25 mouse cellular contexts compared by ENCODE assay signal in the genomic region with DNA sequence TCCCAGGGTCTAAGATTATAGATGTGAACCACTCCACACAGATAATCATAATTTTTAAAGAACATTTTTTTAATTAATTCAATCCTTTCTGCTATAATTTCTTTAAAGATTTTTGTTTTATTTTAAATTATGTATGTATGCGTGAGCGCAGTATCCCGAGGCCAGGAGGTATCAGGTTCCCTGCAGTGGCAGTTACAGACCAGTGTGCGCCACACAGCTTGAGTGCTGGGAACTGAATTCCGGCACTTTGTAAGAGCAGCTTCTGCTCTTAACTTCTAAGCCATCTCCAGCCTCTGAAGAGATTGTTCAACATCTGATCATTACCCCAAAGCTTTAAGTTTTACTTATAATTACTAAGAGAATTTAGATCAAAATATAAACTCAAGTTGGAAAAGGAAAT. TPM values are rescaled to one million over a fixed set of nuclear protein-coding genes. Genes with fewer than 3 reads are reported as not detected.
DNase-seq lines count a peak whose midpoint lies in the region; ATAC-seq and TF ChIP-seq lines count a peak whose summit lies in the region.
"Had no signal": no experiment of that assay in that cellular context is flagged by ENCODE, and none has a peak within 500 bp of the region (broad histone marks: within the 10 kb centered on the region; RNA-seq: fewer than 3 reads in every experiment).

No protein-coding gene starts in this region.

- H3K4me3 ChIP-seq in gastrocnemius, adult 2 months = no peak overlapping the region
- H3K4me3 ChIP-seq in lung, embryonic 14.5 days (ENCODE audit: low read depth, low read length) = no peak overlapping the region
- H3K4me3 ChIP-seq in embryonic facial prominence, embryonic 12.5 days = no peak overlapping the region
- H3K4me3 ChIP-seq: erythroblast, embryonic 14.5 days; forebrain, embryonic 12.5 days; forebrain, embryonic 15.5 days; heart, embryonic 12.5 days; heart, embryonic 15.5 days had no signal

- H3K4me1 ChIP-seq in lung, embryonic 14.5 days (ENCODE audit: insufficient read depth) = 0 out of 2 replicates have a peak, but pooled peaks cover 8% of the 10 kb centered on the region
- peaks cover 14% of the 10 kb centered on the region for H3K4me1 ChIP-seq in embryonic facial prominence, embryonic 12.5 days
- H3K4me1 ChIP-seq: forebrain, embryonic 15.5 days had no signal

- intact Hi-C loops in gastrocnemius, adult 2 months (cut with DNase I) = no loop called here

- 42% methylated on average over 5 of the region's 5 CpGs for WGBS in lung, embryonic 14.5 days
- 19% methylated on average over 5 of the region's 5 CpGs for WGBS in embryonic facial prominence, embryonic 12.5 days

- no peaks in the 10 kb centered on the region for H3K9me3 ChIP-seq in lung, embryonic 14.5 days (ENCODE audit: low read depth, low read length)
- H3K9me3 ChIP-seq in embryonic facial prominence, embryonic 12.5 days = no peaks in the 10 kb centered on the region
- H3K9me3 ChIP-seq: forebrain, embryonic 12.5 days; forebrain, embryonic 15.5 days; heart, embryonic 15.5 days had no signal

- H3K27me3 ChIP-seq in lung, embryonic 14.5 days (ENCODE audit: insufficient read depth, low read length) = no peaks in the 10 kb centered on the region
- H3K27me3 ChIP-seq in embryonic facial prominence, embryonic 12.5 days = no peaks in the 10 kb centered on the region
- H3K27me3 ChIP-seq: forebrain, embryonic 12.5 days; forebrain, embryonic 15.5 days; heart, embryonic 12.5 days; heart, embryonic 15.5 days had no signal

- peak; percentile 5; the same call in 1 of the 2 replicates for TF ChIP-seq CTCF in gastrocnemius, adult 2 months (IDR thresholded peaks at IDR 0.05)
- no peak for TF ChIP-seq CTCF in lung, embryonic 14.5 days (IDR thresholded peaks at IDR 0.05; ENCODE audit: low read depth)

- no peak overlapping the region for H3K9ac ChIP-seq in lung, embryonic 14.5 days
- H3K9ac ChIP-seq in embryonic facial prominence, embryonic 12.5 days = no peak overlapping the region
- H3K9ac ChIP-seq: forebrain, embryonic 12.5 days; forebrain, embryonic 15.5 days; heart, embryonic 12.5 days; heart, embryonic 15.5 days; hindbrain, embryonic 14.5 days had no signal

- no peaks in the 10 kb centered on the region for H3K36me3 ChIP-seq in lung, embryonic 14.5 days (ENCODE audit: insufficient read depth)
- no peaks in the 10 kb centered on the region for H3K36me3 ChIP-seq in embryonic facial prominence, embryonic 12.5 days
- H3K36me3 ChIP-seq: forebrain, embryonic 12.5 days; forebrain, embryonic 15.5 days; heart, embryonic 15.5 days had no signal

- peak overlapping the region; percentile 84 for H3K27ac ChIP-seq in gastrocnemius, adult 2 months
- no peak overlapping the region for H3K27ac ChIP-seq in lung, embryonic 14.5 days (ENCODE audit: low read depth)
- H3K27ac ChIP-seq in embryonic facial prominence, embryonic 12.5 days = no peak overlapping the region
- H3K27ac ChIP-seq: forebrain, embryonic 12.5 days; forebrain, embryonic 15.5 days; heart, embryonic 15.5 days; hindbrain, embryonic 14.5 days had no signal

- no peak for DNase-seq in gastrocnemius, adult 2 months
- no peak for DNase-seq in gastrocnemius, postnatal 10 days
- peak; percentile 21 for DNase-seq in lung, embryonic 14.5 days
- DNase-seq in lung, postnatal 25 days (ENCODE audit: low spot score) = no peak
- DNase-seq: adrenal gland, adult 8-10 months; adrenal gland, postnatal 25 days; cerebellum, adult 11-12 months; cerebellum, adult 8-10 months; cerebellum, postnatal 10 days; cerebellum, postnatal 36 days; gastrocnemius, postnatal 14 days; heart, adult 11 months; heart, postnatal 10 days; heart, postnatal 4 days had no signal

- no peak for ATAC-seq in lung, embryonic 14.5 days (ENCODE audit: insufficient read depth)
- 0 out of 2 replicates have a peak, but pooled peaks have one; percentile 69 for ATAC-seq in embryonic facial prominence, embryonic 12.5 days (ENCODE audit: insufficient number of reproducible peaks, insufficient read depth, low FRiP score, low TSS enrichment)
- no peak for ATAC-seq in megakaryocyte, adult 5-6 weeks (ENCODE audit: poor library complexity, severe bottlenecking)
- ATAC-seq: activated CD4-positive, CD25-positive, alpha-beta regulatory T cell, adult 4 months; CD4-positive, CD25-positive, alpha-beta regulatory T cell, adult 4 months; forebrain, embryonic 15.5 days; intestine, postnatal 0 days had no signal

- H3K4me2 ChIP-seq in lung, embryonic 14.5 days = no peak overlapping the region
- no peak overlapping the region for H3K4me2 ChIP-seq in embryonic facial prominence, embryonic 12.5 days (replicated peaks)
- H3K4me2 ChIP-seq: forebrain, embryonic 12.5 days; forebrain, embryonic 15.5 days; heart, embryonic 12.5 days; heart, embryonic 15.5 days; hindbrain, embryonic 14.5 days had no signal

RNA-seq across cellular contexts. Expression of a gene that starts 23.1 kb away (rescaled TPM):
- total RNA-seq in gastrocnemius, adult 2 months (2021) = 10 to 100 TPM; 59.2 to 65.5 TPM
- total RNA-seq in gastrocnemius, postnatal 10 days (2021) = 10 to 100 TPM; 22.1 to 24.1 TPM
- 10.9 and 11.3 TPM in 2 replicates for polyA plus RNA-seq in lung, embryonic 14.5 days (2014; fragmentation: Nextera tagmentation; extraction: Ambion mirVana)
- polyA plus RNA-seq in embryonic facial prominence, embryonic 12.5 days (2016; fragmentation: Nextera tagmentation; extraction: Ambion mirVana) = 8.3 and 9.4 TPM in 2 replicates
- total RNA-seq in megakaryocyte, adult 5-6 weeks (2015) = 27.4 and 30.3 TPM in 2 replicates
- 39.8 and 43.5 TPM in 2 replicates for total RNA-seq in megakaryocyte, adult 5-6 weeks (2017)
